Mouse (Mus musculus) stomach, postnatal 0 days (tissue): Measurements from ENCODE around the gene Prkag2. TPM values are rescaled to one million over a fixed set of nuclear protein-coding genes. Genes with fewer than 3 reads are reported as not detected.

Experiments used
- ATAC-seq: fragments of 200-750 bp; cut with Nextera tagmentation; 2 replicates; pipeline ENCODE4 v1.8.0; 2017; ENCODE audit not compliant: low FRiP score, low TSS enrichment
- DNase-seq: peaks from one replicate; pipeline ENCODE4 v3.0.0-alpha.2; 2016; ENCODE audit warnings: low spot score
- H3K27ac ChIP-seq: fragments of 300-500 bp; sonication (generic); replicated peaks from 2 replicates; pipeline ENCODE4 v1.5.1; 2014; ENCODE audit warnings: mild to moderate bottlenecking, control low read depth
- H3K27me3 ChIP-seq: fragments of 300-500 bp; sonication (generic); 2 replicates; pipeline ENCODE4 v1.6.1; 2014; ENCODE audit warnings: low read length; ENCODE audit not compliant: control insufficient read depth, insufficient read depth
- H3K36me3 ChIP-seq: fragments of 300-500 bp; sonication (generic); 2 replicates; pipeline ENCODE4 v1.6.1; 2014; ENCODE audit warnings: low read length, mixed read lengths; ENCODE audit not compliant: control insufficient read depth, insufficient read depth
- H3K4me1 ChIP-seq: fragments of 300-500 bp; sonication (generic); replicated peaks from 2 replicates; pipeline ENCODE4 v1.6.1; 2014; ENCODE audit warnings: antibody characterized with exemption; ENCODE audit not compliant: control insufficient read depth, insufficient read depth
- H3K4me2 ChIP-seq: fragments of 300-500 bp; sonication (generic); replicated peaks from 2 replicates; pipeline ENCODE4 v1.6.1; 2014; ENCODE audit warnings: low read depth, mild to moderate bottlenecking, control low read depth, moderate library complexity
- H3K4me3 ChIP-seq: fragments of 300-500 bp; sonication (generic); 2 replicates; pipeline ENCODE4 v1.5.1; 2014; ENCODE audit warnings: low read depth, low read length, control low read depth
- H3K9ac ChIP-seq: fragments of 300-500 bp; sonication (generic); 2 replicates; pipeline ENCODE4 v1.6.1; 2014; ENCODE audit warnings: mild to moderate bottlenecking, low read length, control low read depth, mixed read lengths
- H3K9me3 ChIP-seq: fragments of 300-500 bp; sonication (generic); 2 replicates; pipeline ENCODE4 v1.6.1; 2016; ENCODE audit warnings: low read length; ENCODE audit not compliant: control insufficient read depth
- CTCF ChIP-seq: IDR thresholded peaks from 2 replicates; pipeline ENCODE4 v1.5.1; 2016; ENCODE audit warnings: antibody characterized with exemption, low read depth, mild to moderate bottlenecking, moderate library complexity
- EP300 ChIP-seq: optimal IDR thresholded peaks from 2 replicates; pipeline ENCODE3; 2016; ENCODE audit warnings: antibody characterized with exemption
- WGBS: fragments of 180-500 bp; shearing (Covaris S2); extraction: QIAGEN DNeasy Blood & Tissue Kit; methylation state at CpG from one replicate; pipeline ENCODE4 v1.1.7; 2014; 5-methylcytosine and 5-hydroxymethylcytosine counted together
- polyA plus RNA-seq: library from polyadenylated mRNA; unstranded; fragments of >200 nt; fragmentation: Nextera tagmentation; extraction: Ambion mirVana; gene quantifications from 2 replicates; pipeline ENCODE4 v1.2.1, GENCODE M21; 2015

The Prkag2 gene
- polyA plus RNA-seq, 1 experiment from 2014 or later: 33.9 TPM

GRCm38 (mm10) chr5:24975100-24975499 lies 125.3 kb downstream of the Prkag2 start:
- TF ChIP-seq EP300 (no peak), CTCF (peak; percentile 32)
- 72% methylated on average over 7 of the region's 7 CpGs for WGBS
- Histone ChIP-seq H3K36me3 (no peaks in the 10 kb centered on the region), H3K4me3 (no peak overlapping the region), H3K9ac (no peak overlapping the region), H3K4me2 (no peak overlapping the region), H3K27me3 (no peaks in the 10 kb centered on the region), H3K9me3 (no peaks in the 10 kb centered on the region), H3K27ac (no peak overlapping the region), H3K4me1 (peaks cover 3% of the 10 kb centered on the region)
- DNase-seq: no peak
- no peak for ATAC-seq

- Histone ChIP-seq H3K4me3 (no peak overlapping the region), H3K9ac (peak overlapping the region; percentile 43; the same call in 1 of the 2 replicates), H3K27ac (0 out of 2 replicates have a peak overlapping the region, but pooled peaks have one; percentile 18), H3K4me2 (no peak overlapping the region), H3K9me3 (no peaks in the 10 kb centered on the region), H3K27me3 (no peaks in the 10 kb centered on the region), H3K4me1 (peaks cover 2% of the 10 kb centered on the region), H3K36me3 (no peaks in the 10 kb centered on the region)
- DNase-seq (no peak), ATAC-seq (no peak)
- 81% methylated on average over 9 of the region's 9 CpGs for WGBS
- TF ChIP-seq EP300: no peak
- no peak for TF ChIP-seq CTCF
These were observed 126.7 kb downstream of the Prkag2 start for GRCm38 (mm10) chr5:24973672-24974225.

DNA sequence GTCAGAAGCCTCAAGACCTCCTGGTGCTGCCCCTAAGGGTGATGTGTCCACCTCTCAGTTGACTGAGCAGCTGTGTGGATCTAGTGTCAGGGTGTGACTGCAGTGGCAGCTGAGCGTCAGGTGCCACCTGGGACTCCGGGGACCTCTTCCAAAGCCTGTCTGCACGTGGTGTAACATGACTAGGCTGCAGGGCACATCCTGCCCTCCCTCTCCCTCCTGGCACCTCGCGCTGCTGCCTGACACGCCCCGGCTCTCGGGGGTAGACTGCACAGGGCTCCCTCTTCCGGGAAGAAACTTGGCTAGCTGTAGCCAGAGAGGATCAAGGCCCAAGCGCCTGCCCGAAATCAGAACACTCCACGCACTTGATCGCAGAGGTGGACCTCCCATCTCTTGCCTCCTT lies 127.2 kb downstream of the Prkag2 start:
- no peaks in the 10 kb centered on the region for H3K27me3 ChIP-seq
- no peaks in the 10 kb centered on the region for H3K9me3 ChIP-seq
- H3K4me3 ChIP-seq: no peak overlapping the region
- no peaks in the 10 kb centered on the region for H3K36me3 ChIP-seq
- ATAC-seq (peak; percentile 72), DNase-seq (peak; percentile 87)
- H3K4me1 ChIP-seq: peaks cover 2% of the 10 kb centered on the region
- 0 out of 2 replicates have a peak overlapping the region, but pooled peaks have one; percentile 18 for H3K27ac ChIP-seq
- 51% methylated on average over 13 of the region's 13 CpGs for WGBS
- H3K4me2 ChIP-seq: no peak overlapping the region
- peak overlapping the region; percentile 43; the same call in 1 of the 2 replicates for H3K9ac ChIP-seq
- no peak for TF ChIP-seq EP300
- peak; percentile 49 for TF ChIP-seq CTCF

DNA sequence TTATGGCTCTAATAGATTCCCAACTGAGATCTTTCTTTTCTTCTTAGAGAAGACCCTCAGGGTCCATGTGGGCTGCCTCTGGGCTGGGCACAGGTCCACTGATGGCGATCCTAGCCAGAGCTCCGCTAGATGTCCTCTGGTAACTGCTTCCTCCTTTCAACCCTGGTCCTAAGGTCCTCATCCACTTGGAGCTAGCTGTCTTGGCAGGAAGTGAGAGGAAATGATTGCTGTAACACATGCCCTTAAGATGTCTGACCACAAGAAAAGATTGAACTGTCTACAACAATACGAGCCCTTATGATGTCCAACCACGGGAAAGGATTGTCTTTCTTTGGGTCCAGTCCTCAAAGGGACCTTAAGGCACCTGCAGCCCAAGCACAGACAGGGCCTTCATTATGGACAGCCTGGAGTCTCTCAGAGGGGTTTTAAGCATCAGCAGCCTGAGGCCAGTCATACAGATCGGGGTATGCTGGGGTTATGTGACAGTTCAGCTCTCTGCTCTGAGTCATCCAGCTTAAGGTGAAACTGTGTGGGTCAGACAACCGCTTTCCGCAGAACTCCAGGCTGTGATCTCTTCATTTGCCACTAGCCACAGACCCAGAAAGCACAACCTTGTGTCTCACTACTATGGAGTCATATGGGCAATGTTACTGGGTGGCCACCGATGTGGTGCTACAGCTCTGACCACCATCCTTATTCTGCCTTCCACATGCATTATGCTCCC lies 129.7 kb downstream of the Prkag2 start:
- H3K27me3 ChIP-seq: no peaks in the 10 kb centered on the region
- H3K36me3 ChIP-seq: no peaks in the 10 kb centered on the region
- peaks cover 2% of the 10 kb centered on the region for H3K4me1 ChIP-seq
- DNase-seq: no peak
- no peak overlapping the region for H3K9ac ChIP-seq
- TF ChIP-seq EP300: no peak
- no peaks in the 10 kb centered on the region for H3K9me3 ChIP-seq
- no peak overlapping the region for H3K27ac ChIP-seq
- no peak overlapping the region for H3K4me2 ChIP-seq
- no peak overlapping the region for H3K4me3 ChIP-seq
- WGBS: 92% methylated on average over 8 of the region's 8 CpGs
- no peak for ATAC-seq

GRCm38 (mm10) chr5:24969241-24969880 lies 131.1 kb downstream of the Prkag2 start:
- H3K4me1 ChIP-seq: peaks cover 2% of the 10 kb centered on the region
- TF ChIP-seq CTCF (peak; percentile 20; the same call in 1 of the 2 replicates), EP300 (no peak)
- H3K9ac ChIP-seq: no peak overlapping the region
- no peak overlapping the region for H3K4me3 ChIP-seq
- DNase-seq (no peak), ATAC-seq (no peak; the same call in 1 of the 2 replicates)
- WGBS: 38% methylated on average over 11 of the region's 11 CpGs
- H3K9me3 ChIP-seq: no peaks in the 10 kb centered on the region
- no peaks in the 10 kb centered on the region for H3K27me3 ChIP-seq
- H3K36me3 ChIP-seq: no peaks in the 10 kb centered on the region
- no peak overlapping the region for H3K4me2 ChIP-seq
- H3K27ac ChIP-seq: peak overlapping the region; percentile 56

DNA sequence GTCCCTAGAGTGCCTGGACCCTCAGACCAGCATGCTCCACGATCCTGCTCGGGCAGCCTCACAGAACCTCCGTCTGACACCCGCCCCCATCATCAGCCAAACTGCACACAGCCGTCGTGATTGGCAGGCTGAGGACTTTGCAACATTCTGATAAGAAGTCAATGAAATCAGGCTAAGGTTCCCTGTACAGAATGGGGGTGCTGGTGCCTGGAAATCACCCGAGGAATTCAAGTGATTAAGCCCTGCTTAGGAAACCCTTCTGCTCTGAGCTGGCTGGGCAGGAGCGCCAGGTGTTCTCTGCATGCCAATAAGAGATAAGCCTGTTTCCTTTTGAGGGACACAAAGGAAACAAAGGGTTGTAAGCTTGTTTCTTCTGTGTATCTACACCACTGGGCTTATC lies 131.7 kb downstream of the Prkag2 start:
- Histone ChIP-seq H3K4me2 (0 out of 2 replicates have a peak overlapping the region, but pooled peaks have one; percentile 3), H3K9me3 (no peaks in the 10 kb centered on the region), H3K4me3 (no peak overlapping the region), H3K27me3 (no peaks in the 10 kb centered on the region), H3K36me3 (no peaks in the 10 kb centered on the region), H3K9ac (no peak overlapping the region), H3K27ac (peak overlapping the region; percentile 56), H3K4me1 (peaks cover 2% of the 10 kb centered on the region)
- DNase-seq (peak; percentile 82), ATAC-seq (peak; percentile 83)
- WGBS: 29% methylated on average over 8 of the region's 8 CpGs
- no peak for TF ChIP-seq CTCF
- TF ChIP-seq EP300: no peak
